Mouse (Mus musculus) olfactory bulb, adult 2 months (tissue): ENCODE measurements at regions not wholly inside any gene's neighbourhood (a gene's known extent, or its start where the extent isn't known, plus 50 kb on each side); places are given as distances from the start of the nearest gene placed in this dataset.

Experiments used
- CTCF ChIP-seq: fragments of 200-500 bp; IDR thresholded peaks from 2 replicates; pipeline ENCODE4 v1.5.1; 2012; ENCODE audit warnings: low read depth, mild to moderate bottlenecking, low read length, moderate library complexity; ENCODE audit not compliant: insufficient read depth
- POLR2A ChIP-seq: fragments of 200-500 bp; IDR thresholded peaks from 2 replicates; pipeline ENCODE4 v1.6.1; 2012; ENCODE audit warnings: mild to moderate bottlenecking, low read depth, low read length, moderate library complexity; ENCODE audit not compliant: insufficient read depth

GRCm38 (mm10) chr9:118255200-118255733, 105.3 kb upstream of the Cmc1 start:
- TF ChIP-seq CTCF, result no peak
- TF ChIP-seq POLR2A, result no peak
